Mouse (Mus musculus) neutrophil, adult 65 days (primary cell): ENCODE data around the gene Srpx. TPM values are rescaled to one million over a fixed set of nuclear protein-coding genes. Genes with fewer than 3 reads are reported as not detected.

Experiments used
- total RNA-seq: library from RNA; stranded (reverse); gene quantifications from 2 replicates; pipeline ENCODE4 v1.2.4, GENCODE M21; 2023

Srpx gene
- 0.66 TPM in 1 of 2 replicates, not detected in the other for total RNA-seq

DNA sequence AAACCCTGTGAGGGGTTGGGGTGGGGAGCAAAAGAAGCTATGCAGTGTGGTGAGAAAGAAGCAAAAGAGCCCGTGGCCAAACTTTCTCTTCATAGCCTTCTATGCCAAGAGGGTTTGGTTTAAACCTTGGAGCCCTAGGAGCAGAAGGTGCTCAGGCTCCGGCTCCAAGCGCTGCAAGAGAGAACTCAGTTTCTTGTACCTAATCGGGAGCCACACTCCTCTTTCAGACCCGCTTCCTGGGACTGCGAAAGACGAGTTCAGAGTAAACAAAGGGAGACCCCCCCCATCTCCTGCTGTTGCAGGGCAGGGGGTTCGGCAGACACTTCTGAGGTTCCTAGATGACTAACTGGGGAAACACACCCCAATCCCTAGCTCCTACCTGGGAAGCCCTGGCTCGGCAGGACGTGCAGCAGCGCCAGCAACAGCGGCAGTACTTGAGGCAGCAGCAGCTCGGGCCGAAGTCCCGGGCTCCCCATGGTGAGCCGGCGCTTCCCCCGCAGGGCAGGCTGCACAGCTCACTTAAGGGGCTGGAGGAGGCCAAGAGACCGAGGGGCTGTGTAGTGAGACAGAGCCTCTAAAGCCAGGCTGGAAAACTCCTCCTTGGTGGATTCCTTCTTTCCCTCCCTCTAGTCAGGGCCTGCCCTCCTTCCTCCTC, at the start of gene Srpx:
Srpx (minus strand) TSS at position 645 of the 655 bp plus-strand sequence.

Other genes starting within 250 kb of the Srpx start
- gene Sytl5, start 232.1 kb downstream of the Srpx start, total RNA-seq = not detected in 2 replicates
- 1.00 and 1.6 TPM in 2 replicates for gene Rpgr, start 99.2 kb upstream of the Srpx start, total RNA-seq
- not detected in 2 replicates for gene Otc, start 134.6 kb upstream of the Srpx start, total RNA-seq